Mouse (Mus musculus) C2C12 (cell line): Measurements from ENCODE around the gene Krt88.

Experiments used
- CTCF ChIP-seq: IDR thresholded peaks from one replicate; pipeline ENCODE4 v1.5.1; 2011; ENCODE audit not compliant: control insufficient read depth, insufficient read depth, insufficient read length
- MYOD1 ChIP-seq: IDR thresholded peaks from one replicate; pipeline ENCODE4 v1.6.1; 2011; ENCODE audit warnings: low read depth; ENCODE audit not compliant: control insufficient read depth, insufficient read length

GRCm38 (mm10) chr15:101492718-101493117 lies 45.2 kb downstream of the Krt88 start:
- TF ChIP-seq CTCF, result no peak
- no peak for TF ChIP-seq MYOD1
